Mouse (Mus musculus) induced T-regulatory cell, adult 2 months (primary cell): Measurements from ENCODE around the gene Jsrp1.
A peak's percentile ranks its signal among the peaks of the same experiment; 100 is the strongest.
"Not testable (repeated sequence)": the region's sequence is repeated elsewhere in the genome, so short reads cannot be mapped to it uniquely, and the experiment has no call there.

Experiments
- DNase-seq: peaks from one replicate; pipeline ENCODE4 v3.0.0-alpha.2; 2012; ENCODE audit warnings: low read depth

The Jsrp1 gene

DNA sequence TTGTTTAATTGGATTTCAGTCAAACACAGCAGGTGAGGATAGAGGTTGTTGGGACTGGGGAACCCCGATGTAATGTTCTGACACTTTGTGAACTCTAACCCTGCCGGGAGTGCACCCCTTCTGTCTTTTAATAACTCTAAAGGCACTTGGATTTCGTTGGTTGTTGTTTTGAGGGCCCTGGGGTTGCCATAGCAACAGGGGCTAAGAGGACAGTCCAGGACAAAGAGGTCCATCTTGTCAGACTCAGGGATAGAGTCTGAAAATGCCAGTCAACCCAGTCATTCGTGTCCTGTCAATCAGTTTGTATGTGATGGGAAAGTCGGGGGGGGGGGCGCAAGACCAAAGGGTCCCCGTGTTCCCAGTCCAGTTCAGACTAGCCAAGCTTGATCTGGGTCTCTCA lies 19.5 kb upstream of the Jsrp1 start:
- DNase-seq: no peak

DNA sequence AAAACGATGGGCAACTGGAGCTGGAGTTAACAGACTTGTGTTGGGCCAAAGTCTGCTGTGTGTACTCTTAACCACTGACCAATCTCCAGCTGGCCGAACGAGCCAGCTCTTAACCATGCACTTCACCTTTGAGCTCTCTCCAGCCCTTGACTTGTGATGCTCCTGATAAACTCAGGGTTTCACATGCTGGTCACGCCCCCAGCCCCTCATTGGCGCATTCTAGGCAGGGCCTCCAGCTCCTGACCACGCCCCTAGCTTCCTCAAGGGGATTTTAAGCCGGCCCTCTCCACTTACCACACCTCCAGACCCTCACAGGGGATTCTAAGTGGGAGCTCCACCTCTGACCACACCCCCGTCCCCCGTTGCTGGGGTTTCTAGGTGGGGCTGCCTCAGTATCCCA lies 17.8 kb upstream of the Jsrp1 start:
- peak; percentile 65 for DNase-seq

DNA sequence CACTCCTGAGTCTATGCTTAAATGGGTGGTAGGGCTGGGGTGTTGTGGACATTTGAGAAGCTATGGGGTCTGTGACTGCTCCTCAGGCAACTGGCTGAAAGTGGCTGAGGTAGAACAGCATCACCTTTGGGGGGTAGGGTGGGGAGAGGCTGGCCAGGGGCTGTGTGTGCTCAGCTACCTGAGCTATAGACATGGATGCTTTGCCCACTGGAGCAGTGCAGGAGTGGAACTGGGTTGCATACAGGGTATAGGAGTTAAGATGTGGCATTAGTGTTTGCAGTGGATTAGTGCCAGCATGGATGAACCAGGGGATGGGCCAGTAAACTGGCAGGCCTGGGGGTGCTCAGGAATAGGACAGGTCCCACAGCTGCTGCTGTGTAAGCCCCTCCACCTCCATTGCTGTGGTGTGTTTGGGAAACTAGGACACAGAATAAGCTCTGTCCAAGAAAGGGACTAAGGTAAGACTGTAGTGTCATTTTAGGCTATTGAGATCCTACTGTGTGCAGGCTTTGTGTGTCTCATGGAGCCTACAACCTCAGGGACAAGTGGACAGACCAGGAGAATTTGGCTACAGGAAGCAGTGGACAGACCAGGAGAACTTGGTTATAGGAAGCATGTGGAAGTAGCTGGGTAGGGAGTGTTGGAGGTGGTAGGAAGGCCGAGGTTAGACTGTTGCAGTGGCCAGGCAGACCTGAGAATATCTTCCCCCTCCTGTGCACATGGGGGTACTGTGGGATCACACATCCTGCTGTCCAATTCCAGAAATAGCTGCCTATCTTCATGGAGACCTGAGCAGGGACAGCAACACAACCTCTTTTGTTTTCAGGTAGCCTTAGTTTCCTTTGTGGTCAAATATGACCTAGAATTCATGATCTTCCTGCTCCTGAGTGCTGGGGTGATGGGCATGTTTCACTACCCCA lies 16.3 kb upstream of the Jsrp1 start:
- peak; percentile 29 for DNase-seq

DNA sequence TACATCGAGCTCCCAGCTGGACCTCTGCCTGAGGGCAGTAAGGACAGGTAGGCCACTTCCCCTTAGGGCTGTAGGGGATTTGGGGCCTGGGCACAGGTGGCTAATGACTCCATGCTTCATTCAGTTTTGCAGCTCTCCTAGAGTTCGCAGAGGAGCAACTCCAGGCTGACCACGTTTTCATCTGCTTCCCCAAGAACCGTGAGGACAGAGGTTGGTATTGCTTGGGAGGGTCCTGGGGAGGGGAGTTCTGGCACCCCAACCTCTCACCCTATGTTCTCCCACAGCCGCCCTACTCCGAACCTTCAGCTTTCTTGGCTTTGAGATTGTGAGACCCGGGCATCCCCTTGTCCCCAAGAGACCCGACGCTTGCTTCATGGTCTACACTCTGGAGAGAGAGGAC lies 15.3 kb upstream of the Jsrp1 start:
- not testable (repeated sequence) for DNase-seq

DNA sequence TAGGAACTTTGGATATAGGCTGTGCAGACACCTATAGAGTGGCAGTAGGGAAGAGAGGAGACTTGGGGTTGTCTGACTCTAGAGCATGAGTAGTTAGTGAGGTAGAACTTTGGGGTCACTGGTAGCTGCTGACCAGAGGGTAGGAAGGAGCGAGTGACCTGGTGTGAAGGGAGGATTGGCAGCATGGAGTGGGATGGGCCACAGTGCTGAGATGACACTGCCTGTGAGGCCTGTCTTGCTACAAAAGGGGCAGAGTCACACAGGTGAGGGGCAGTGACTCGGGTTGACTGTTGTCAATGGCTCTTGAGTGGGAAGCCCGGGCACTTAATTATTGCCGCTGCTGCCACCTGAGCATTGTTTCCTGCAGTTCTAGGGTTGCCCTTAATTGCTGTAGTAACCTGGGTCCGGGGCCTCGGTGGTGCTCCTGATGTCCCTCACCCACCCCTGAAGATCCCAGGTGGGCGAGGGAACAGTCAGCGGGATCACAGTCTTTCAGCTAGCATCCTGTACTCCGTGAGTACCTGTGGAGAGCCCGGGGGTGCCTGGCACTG lies 14.6 kb upstream of the Jsrp1 start:
- DNase-seq: no peak

DNA sequence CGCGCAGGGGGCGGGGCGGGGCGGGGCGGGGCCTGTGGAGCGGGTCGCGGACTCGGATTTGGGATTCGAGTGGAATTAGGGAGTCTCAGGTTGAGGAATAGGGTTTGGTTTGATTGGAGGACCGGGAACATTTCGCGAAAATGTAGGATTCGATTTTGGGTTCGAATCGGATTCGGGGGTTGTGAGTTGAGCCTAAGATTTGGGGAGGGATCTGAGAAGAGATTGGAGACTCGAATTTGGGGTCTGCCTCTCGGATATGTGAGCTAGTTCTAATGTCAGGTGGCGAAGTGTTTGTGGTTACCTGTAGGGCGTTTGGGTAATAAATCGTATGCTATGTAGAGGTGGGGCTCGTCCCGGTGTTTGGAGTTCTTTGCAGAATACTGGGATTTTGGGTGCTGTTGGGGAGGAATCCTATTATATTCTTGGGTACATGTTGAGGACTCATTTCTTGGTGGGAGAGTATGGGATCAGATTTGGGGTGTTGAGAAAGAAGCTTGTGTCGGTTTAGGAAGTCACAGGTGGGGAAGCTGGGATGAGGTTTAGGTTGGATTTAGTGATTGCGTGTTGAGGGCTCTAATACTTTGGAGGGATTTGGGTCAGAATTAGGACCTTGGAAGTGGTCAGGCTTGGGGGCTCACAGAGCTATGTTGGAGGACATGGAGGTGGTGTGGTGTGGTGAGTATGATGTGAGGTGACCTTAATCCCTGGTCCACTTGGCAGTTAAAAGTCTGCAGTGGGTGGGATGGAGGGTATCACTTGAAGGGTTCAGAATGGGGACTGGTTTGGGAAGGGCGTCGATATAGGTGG lies 14.0 kb upstream of the Jsrp1 start:
- no peak for DNase-seq

DNA sequence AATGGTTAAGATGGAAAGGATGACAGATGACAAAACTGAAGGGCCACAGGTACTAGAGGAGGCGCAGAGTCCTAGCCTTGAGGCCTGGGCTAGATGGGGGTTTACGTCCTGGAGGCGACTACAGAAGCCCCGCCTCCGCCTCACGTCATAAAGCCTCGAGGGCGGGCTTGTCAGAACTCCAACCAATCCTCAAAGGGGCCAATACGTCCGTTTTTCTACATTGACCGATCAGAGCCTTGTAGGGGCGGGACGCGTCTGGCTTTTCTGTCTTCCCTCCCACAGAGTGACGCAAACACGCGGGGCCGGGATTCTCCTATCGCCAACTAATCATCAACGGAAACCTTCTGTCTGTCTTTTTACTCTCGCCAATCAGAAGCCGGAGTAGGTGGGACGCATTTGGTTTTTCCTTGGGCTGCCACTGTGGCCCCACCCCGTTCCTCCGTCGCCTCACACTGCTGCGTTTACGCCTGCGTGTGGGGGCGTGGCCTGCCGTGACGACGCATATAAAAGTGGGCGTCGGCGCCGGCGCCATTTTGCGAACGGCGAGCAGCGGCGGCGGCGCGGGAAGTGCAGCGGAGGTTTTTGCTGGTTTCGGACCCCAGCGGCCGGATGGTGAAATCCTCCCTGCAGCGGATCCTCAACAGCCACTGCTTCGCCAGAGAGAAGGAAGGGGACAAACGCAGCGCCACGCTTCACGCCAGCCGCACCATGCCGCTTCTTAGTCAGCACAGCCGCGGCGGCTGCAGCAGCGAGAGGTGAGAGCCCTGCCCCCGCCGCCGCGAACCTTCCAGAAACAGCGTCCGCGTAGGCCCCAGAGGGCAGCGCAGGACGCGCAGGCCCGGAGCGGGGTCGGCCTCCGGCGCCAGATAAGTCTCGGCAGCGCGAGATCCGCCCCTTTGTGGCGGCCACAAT lies 13.1 kb upstream of the Jsrp1 start, which contains the start of gene Oaz1:
TSS of gene Oaz1 (plus strand) at position 506 of the 912 bp plus-strand sequence.
- peak; percentile 100 for DNase-seq

DNA sequence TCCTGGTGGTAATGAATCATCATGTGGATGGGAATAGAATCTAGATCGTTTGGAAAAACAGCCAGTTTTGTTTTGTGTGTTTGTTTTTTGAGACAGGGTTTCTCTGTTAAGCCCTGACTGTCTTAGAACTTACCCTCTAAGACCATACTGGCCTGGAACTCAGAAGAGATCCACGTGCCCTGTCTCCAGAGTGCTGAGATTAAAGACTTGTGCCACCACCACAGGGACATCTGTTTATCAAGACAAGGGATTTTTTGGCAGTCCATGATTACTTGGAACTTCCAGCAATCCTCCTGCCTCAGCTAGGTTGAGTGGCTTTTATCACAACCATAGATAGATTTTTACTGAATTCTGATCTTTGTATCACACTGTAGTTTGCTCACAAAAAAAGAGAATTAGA lies 11.5 kb upstream of the Jsrp1 start:
- no peak for DNase-seq

DNA sequence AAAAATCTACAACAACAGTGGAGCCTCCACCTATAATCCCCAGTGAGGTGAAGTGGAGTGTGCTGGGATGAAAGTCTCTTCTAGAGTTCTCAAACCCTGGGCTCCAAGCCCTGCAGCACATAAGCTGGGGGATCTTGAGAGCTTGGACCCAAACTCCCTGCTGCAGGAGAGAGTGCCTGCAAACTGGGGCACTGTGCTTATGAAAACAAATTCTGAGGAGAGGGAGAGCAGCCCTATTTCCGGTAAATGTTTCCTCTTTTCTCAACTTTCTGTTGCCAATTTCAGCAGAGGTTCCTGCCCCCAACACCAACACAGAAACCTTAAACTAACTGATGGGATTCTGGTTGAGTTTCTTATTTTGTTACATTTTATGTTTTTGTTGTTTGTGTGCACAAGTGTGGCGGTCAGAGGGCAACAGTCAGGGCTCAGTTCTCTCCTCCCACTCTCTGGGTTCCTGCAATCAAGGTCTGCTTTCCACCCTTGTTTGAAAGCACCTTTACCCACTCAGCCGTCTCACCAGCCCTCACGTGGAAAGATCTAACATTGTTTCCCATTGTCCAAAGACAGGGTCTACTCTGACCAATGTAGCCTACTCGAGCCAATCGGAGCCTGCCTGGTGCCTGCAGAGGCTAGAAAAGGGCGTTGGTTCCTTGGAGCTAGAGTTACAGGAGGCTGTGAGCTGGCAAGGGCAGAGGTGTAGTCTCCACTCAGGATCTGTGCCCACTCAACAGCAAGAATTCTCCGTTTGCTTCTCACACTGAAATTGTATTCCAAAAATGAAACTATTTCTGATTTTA lies 10.7 kb upstream of the Jsrp1 start:
- peak; percentile 68 for DNase-seq

DNA sequence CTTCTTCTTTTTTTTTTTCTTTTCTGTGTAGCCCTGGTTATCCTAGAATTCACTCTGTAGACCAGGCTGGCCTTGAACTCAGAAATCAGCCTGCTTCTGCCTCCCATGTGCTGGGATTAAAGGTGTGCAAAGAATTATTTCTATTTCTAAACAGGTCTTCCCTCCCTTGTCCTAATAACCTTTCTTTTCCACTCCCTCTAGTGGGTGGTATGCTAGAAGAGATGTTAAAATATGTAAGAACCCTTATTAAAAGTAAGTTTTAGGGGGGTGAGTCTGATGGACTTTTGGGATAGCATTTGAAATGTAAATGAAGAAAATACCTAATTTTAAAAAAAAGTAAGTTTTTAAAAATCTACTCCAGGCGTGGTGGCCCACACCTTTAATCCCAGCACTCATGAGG lies 10.0 kb upstream of the Jsrp1 start:
- DNase-seq: no peak

DNA sequence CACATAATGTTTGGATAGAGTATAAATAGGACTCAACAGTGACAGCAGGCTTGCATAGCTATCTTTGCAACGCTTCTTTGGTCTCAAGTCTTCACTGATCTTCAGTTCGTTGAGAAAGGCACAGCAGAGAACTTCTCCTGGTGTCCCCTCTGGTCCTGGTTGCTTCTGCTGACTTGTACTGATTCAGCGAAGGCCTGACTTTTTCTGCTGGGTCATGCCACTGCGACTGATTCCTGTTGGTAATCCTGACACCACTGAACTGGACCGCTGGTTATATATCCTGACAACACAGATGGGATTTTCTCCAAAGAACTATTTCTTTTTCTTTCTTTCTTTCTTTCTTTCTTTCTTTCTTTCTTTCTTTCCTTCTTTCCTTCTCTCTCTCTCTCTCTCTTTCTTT lies 9.2 kb upstream of the Jsrp1 start:
- DNase-seq: no peak

DNA sequence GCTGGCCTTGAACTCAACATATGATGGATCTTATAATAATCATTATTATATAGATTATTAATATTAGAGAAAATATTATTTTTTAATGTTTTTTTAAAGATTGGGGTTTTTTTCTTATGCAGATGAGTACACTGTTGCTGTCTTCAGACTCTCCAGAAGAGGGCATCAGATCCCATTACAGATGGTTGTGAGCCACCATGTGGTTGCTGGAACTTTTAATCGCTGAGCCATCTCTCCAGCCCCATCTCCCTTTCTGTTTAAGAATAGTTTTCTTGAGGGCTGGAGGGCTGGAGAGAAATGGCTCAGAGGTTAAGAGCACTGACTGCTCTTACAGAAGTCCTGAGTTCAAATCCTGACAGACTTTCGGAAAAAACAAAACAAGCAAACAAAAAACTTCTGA lies 8.7 kb upstream of the Jsrp1 start:
- peak; percentile 71 for DNase-seq

DNA sequence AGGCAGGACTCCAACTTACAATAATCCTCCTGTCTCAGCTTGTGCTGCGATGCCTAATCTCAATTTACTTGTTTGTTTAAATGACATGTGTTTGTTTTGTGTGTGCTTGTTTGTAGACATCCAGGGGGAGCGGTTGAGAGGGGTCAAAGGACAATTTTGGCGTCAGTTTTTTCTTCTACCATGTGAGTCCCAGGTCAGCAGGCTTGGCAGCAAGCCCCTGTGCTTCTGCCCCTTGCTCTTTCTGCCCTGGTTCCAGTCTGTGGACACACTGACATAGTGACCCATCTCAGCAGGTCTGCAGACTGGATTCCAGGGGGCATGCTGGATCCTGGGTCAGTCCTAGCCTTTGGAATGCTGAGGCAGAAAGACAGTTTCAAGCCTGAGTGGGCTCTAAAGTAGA lies 6.1 kb upstream of the Jsrp1 start:
- DNase-seq: no peak

DNA sequence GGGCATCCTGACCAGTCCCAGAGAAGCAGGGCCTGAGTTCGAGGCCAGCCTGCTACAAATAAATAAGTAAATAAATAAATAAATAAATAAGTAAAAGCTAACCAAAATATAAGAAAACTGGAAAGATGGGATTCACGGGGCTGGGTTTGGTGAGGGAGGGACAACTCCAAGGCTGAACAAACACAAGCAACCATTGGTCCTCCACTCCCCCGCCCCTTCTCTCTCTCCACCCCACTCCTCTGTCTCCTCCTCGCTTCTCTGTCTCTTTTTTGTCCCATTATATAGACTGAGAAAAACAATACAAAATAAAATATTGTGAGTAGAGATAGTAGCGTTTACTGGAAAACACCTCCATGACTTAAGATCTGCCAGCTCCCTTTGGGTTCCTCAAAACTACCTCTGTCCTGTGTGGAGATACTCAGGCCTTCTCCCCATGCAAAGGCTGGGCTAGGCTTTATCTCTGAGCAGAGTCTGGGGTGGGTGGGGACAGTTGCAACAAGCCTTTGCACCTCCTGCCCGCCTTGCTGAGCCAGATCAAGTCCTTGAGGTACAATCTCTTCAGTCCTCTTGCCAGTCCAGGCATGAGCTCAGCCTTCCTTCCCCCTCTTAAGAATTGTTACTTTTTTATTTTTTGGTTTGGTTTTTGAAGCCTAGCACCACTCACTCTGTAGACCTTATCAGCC lies 5.4 kb upstream of the Jsrp1 start:
- DNase-seq: no peak

DNA sequence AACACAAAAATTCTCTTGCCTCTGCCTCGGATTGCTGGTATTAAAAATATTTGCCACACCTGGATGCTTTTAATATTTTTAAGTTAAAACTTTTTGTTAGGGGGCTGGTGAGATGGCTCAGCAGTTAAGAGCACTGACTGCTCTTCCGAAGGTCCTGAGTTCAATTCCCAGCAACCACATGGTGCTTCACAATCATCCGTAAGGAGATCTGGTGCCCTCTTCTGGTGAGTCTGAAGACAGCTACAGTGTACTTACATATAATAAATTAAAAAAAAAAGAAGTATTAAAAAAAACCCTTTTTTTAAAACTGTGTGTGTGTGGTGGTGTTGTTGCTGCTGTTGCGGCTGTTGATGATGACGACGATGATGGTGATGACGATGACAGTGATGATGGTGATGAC lies 4.7 kb upstream of the Jsrp1 start:
- DNase-seq: peak; percentile 61

DNA sequence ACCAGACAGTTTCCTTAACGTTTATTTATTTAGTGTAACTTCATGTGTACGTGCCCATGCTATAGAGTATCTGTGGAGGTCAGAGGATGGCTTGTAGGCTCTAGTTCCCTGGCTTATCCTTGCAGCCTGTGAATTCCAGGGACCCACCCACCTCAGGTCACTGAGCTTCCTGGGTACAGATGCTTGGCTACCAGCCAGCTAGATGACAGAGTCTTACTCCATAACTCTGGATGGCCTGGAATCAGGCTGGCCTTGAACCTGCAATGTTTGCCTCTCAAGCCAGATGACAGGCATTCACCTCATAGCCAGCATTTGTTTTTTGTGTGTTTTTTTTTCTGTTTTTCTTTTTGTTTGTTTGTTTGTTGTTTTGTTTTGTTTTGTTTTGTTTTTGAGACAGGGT lies 3.9 kb upstream of the Jsrp1 start:
- no peak for DNase-seq

DNA sequence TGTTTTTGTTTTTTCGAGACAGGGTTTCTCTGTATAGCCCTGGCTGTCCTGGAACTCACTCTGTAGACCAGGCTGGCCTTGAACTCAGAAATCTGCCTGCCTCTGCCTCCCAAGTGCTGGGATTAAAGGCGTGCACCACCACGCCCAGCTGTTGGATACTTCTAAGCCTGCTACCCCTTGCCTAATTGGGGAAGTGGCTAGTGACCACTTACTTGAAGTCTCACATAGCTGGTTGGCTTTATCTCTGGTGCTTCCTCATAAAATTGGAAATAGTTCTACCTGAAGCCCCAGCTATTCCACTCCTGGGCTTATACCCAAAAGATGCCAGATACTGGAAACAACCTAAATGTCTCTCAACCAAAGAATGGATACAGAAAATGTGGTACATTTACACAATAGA lies 3.0 kb upstream of the Jsrp1 start:
- not testable (repeated sequence) for DNase-seq

DNA sequence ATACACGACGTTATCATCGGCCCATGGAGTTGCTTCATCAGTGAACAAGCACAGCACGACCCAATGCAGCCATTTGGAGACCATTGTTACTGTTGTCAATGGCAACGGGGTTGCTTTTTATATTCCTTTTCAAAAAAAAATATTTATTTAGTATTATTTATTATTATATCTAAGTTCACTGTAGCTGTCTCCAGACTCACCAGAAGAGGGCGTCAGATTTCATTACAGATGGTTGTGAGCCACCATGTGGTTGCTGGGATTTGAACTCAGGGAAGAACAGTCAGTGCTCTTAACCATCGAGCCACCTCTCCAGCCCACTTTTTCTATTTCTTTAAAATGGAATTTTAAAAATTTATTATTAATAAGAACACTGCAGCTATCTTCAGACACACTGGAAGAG lies 1.5 kb upstream of the Jsrp1 start:
- DNase-seq: no peak

DNA sequence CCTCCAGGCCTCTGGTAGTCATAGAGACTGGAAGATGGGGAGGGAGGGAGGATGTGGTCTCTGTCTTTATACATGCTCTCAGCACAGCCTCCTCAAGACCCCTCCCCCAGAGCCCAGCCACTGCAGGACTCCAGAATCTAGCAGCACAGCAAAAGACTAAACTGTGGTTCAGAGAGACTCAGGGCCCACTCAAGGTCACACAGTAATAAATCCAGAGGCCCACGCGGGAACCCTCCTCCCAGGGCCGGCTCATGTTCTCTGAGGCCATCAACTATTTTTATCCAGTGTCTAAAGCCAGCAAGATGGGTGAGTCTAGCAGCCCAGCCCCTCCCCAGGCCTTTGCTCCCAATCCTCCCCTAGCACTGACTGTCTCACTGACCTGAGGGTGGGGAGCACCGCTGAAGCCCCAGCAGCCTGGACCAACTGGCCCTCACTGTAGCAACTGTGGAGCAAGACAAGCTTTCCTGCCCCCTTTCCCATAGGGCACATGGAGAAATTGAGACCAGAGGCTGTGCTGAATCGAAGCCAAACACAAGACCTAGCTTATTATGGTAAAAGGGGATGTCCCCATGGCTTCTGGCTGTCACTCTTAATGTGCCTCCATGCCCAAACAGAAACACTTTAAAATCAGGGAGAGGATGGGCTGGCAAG lies 782 bp downstream of the Jsrp1 start:
- no peak for DNase-seq

DNA sequence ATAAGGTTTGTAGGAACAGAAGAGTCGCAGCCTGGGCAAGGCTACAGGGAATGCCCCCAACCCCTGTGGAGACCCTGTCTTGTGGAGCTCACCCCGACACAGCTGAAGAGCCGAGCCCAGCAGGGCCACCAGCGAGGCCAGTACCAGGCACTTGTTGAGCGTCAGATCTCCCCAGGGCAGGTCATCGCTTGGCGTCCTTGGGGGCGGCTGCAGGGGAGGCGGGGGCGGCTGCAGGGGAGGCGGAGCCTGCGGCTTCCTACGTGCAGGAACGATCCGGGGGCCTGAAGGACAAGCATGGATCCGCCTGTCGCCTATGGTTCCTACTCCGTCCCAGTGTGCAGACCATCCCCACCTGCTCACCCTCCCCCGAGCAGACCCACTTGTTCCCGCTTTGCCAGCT lies 3.2 kb downstream of the Jsrp1 start:
- no peak for DNase-seq
